Mouse (Mus musculus) natural killer cell, adult 2 months (primary cell): ENCODE measurements around the gene B4galt3.
"Not testable (repeated sequence)": the region's sequence is repeated elsewhere in the genome, so short reads cannot be mapped to it uniquely, and the experiment has no call there.

Source experiments
- DNase-seq, 2 experiments: peaks; one replicate each; pipeline ENCODE4 v3.0.0; 2022; ENCODE audit warnings: low spot score in 2 of 2

B4galt3 gene

GRCm38 (mm10) chr1:171239992-171240744, 30.0 kb upstream of the B4galt3 start:
- no peak for DNase-seq

GRCm38 (mm10) chr1:171240911-171241310, 29.2 kb upstream of the B4galt3 start:
- DNase-seq: no peak

DNA sequence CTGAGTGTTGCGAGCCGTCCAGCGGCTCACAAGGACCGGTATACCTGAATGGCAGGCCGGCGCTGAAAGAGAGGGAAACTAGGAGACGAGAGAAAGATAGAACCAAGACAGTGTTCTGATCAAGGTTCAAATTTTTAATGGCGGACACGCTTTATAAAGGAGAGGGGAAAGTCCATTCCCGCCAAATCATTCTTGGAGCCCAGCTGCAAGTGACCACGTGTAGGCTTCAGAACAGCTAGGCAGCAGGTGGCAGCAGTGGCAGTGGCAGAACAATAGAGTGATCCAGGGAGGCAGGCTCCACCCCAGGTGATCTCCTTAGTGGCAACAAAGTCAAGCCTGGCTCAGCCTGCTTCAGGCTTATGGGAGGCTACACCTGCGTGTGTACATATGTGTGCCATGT, 28.2 kb upstream of the B4galt3 start:
- DNase-seq: not testable (repeated sequence)

- DNase-seq: no peak
Observed at GRCm38 (mm10) chr1:171245353-171245752, 24.8 kb upstream of the B4galt3 start.

DNA sequence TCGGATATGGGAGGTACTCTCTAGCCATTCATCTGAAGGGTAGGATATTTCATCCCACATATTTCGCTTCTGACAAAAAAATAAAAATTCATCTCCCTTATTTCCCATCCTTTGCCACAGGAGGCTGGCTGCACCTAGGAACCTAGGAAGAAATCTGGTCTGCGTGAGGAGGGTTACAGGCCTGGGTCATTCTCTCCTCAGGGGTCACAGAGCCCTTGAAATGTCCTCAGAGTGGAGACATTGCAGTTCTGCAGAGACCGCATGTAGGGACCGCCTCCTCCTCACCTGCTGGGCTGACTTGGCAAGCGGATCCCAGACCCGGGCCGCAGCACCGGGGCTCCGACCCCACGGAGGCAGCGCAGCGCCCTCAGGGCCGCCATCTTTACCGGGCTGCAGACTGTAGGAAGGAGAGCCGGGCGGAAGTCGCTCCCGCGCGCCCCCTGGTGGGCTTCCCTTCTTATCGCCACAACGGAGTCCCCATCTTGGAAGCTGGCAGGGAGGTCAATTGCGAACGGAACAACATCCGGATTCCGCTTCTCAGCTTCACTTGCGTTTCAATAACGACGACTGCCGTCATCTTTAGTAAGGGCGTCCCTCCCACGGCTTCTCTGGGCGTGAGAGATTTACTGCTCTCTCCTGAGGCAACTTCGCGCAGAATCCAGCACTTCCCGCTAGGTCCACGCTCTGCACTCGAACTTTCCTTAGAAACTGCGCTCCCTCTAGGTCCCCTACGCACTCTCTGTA, 23.2 kb upstream of the B4galt3 start:
- peak; percentile 95 to 97 for DNase-seq

GRCm38 (mm10) chr1:171247453-171247841, 22.7 kb upstream of the B4galt3 start:
- DNase-seq: no peak

- no peak for DNase-seq
Observed at GRCm38 (mm10) chr1:171247916-171248315, 22.2 kb upstream of the B4galt3 start.

GRCm38 (mm10) chr1:171248386-171249226, 21.5 kb upstream of the B4galt3 start:
- DNase-seq: no peak

- no peak for DNase-seq
Observed at GRCm38 (mm10) chr1:171249913-171250600, 20.1 kb upstream of the B4galt3 start, which contains the start of gene Adamts4. TSS of gene Adamts4 (plus strand) at chr1:171250421.

DNA sequence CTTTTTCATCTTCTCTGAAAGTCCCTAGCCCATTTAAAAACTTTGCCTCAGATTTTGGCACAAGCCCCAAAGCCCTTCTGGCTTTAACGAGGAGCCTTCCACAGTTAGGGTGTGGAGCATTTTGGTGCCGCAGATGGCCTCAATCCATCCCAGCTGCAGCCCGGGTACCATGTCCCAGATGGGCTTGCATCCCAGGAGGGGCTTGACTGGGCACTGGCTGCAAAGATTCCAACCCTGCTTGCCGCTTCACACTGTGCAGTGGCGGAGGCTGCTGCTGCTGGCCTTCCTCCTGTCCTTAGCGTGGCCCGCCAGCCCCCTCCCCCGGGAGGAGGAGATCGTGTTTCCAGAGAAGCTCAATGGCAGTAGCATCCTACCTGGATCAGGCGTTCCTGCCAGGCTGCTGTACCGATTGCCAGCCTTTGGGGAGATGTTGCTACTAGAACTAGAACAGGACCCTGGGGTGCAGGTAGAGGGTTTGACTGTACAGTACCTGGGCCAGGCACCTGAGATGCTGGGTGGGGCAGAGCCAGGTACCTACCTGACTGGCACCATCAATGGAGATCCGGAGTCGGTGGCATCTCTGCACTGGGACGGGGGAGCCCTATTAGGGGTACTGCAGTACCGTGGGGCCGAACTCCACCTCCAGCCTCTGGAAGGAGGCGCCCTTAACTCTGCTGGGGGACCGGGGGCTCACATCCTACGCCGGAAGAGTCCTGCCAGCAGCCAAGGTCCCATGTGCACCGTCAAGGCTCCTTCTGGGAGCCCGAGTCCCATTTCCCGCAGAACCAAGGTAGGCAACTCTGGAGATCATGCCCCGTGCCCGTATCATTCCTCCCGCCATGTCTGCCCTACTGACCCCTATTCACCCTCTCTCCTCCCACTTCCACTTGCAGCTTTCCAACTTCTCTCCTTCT, 19.2 kb upstream of the B4galt3 start, which contains the start of gene Ndufs2:
Gene Ndufs2, minus strand, starts transcription at position 709 of the 914 bp plus-strand sequence.
- DNase-seq: no peak

- DNase-seq: no peak
Observed at GRCm38 (mm10) chr1:171251594-171252324, 18.4 kb upstream of the B4galt3 start.

DNA sequence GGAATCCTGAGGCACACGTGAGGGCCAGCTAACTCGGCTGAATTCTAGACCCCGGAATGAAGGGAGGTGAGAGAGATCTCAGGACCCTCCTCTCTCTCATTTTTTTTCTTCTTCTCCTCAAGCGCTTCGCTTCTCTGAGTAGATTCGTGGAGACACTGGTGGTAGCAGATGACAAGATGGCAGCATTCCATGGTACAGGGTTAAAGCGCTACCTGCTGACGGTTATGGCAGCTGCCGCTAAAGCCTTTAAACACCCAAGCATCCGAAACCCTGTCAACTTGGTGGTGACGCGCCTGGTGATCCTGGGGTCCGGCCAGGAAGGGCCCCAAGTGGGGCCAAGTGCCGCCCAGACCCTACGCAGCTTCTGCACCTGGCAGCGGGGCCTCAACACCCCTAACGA, 17.7 kb upstream of the B4galt3 start:
- no peak for DNase-seq

- no peak for DNase-seq
Observed at GRCm38 (mm10) chr1:171256095-171256818, 13.9 kb upstream of the B4galt3 start.

DNA sequence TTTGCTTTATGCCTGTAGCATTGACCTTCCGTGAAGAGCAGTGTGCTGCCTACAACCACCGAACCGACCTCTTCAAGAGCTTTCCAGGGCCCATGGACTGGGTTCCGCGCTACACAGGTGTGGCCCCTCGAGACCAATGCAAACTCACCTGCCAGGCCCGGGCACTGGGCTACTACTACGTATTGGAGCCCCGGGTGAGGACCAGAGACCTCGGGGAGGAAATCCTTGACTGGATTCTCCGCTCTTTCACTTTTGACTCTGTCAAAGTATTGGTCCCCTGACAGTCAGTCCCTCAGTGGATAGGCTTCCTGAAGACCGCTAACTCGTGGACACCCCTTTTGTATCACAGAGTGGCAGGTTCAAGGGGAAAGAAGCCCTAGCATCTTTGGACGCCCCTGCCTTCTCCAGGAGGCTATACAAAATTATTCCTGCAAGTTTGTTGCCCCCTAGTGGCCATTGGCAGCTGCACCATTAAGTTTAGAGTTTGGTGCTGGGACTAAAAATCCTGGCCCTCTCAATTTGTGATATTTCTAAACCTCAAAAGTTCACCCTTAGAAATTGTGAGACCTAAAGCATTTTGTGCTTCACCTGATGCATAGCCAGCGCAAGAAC, 13.1 kb upstream of the B4galt3 start:
- peak; percentile 50 to 69 for DNase-seq

DNA sequence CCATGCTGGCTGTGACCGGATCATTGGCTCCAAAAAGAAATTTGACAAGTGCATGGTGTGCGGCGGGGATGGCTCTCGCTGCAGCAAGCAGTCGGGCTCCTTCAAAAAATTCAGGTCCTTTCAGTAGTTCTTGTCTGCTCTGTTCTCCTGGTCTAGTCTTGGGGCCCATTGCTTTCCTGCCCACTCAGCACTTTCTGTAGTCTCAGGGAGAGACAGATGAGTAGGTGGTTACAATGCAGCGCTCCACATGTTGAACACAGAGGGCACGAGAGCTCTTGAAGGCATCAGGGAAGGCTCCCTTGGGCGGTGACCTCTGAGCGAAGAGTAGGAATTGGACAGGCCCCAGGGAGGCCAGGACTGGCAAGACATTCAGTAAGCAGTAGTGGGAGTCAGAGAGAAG, 12.3 kb upstream of the B4galt3 start:
- DNase-seq: no peak

GRCm38 (mm10) chr1:171258921-171259320, 11.2 kb upstream of the B4galt3 start:
- no peak for DNase-seq

GRCm38 (mm10) chr1:171260316-171260715, 9.8 kb upstream of the B4galt3 start:
- DNase-seq: no peak

DNA sequence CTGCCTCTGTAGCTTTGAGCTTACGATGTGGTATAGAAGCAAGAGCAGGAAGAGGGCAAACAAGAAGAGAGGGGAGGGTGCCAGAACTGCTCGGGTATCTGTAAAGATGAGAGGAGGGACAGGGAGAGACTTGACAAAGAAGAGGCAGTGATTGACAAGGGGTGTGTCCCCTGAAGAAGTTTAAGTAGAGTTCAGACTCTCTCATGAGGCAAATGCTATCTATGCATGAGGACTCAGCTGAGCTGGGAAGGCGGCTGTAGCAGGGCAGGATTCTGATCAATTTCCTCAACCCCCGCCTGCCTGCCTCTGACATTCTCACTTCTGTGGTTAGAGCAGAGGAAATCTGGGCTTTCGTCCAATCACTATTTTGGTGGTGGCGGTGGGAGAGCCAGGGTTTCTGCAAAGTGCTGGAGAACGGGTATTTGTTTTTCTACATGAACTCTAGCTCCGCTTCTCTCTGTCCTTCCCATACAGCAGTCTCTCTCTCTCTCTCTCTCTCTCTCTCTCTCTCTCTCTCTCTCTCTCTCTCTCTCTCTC, 7.5 kb upstream of the B4galt3 start:
- no peak for DNase-seq
